Mouse (Mus musculus) A20 (cell line): ENCODE measurements at regions not wholly inside any gene's neighbourhood (a gene's known extent, or its start where the extent isn't known, plus 50 kb on each side); places are given as distances from the start of the nearest gene placed in this dataset.
A peak's percentile ranks its signal among the peaks of the same experiment; 100 is the strongest.
"Not testable (repeated sequence)": the region's sequence is repeated elsewhere in the genome, so short reads cannot be mapped to it uniquely, and the experiment has no call there.

ENCODE experiments used
- DNase-seq: peaks from one replicate; pipeline ENCODE4 v3.0.0-alpha.2; 2011; ENCODE audit warnings: low read depth, low spot score

DNA sequence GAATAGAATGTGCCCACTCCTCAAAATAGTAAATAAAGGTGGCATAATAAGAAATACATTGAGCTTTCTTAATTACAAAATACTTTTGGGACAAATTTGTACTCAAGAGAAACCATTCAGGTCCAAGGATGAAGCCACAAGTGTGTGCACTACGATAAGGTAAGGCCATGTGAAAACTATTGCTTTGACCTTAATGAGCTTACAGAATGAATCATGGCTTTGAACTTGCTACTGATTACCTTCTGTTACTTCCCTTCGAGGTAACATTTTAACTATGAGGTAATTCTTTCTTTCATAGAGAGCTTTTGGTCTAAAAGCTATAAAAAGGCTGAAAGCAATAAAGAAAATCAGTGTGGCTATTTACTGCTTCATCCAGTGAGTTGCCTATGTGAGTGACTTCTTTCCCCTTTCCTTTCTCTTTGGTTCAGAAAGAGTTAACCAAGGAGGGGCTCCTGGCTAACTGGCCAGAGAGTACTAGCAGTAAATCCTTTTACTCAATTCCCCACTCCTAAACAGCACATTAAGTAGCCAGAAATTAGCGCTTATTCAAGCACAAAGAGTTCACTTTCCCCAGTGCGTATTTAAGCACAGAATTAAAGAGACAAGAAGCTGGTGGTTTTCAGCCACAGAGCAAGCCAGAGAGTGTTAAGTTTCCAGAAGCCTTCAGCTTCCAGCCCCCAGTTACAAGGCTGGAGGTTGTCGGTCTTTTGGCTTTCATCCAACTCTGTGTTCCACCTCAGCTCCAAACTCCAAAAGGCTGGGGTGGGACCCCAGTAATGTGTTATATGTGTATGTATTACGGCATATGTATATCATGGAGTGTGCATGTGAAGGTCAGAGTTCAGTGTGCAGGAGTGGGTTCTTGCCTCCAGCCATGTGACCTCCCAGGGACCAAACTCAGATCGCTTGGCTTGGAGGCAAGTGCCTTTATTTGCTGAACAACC lies 194.3 kb upstream of the Gm10131 start:
- DNase-seq = no peak

DNA sequence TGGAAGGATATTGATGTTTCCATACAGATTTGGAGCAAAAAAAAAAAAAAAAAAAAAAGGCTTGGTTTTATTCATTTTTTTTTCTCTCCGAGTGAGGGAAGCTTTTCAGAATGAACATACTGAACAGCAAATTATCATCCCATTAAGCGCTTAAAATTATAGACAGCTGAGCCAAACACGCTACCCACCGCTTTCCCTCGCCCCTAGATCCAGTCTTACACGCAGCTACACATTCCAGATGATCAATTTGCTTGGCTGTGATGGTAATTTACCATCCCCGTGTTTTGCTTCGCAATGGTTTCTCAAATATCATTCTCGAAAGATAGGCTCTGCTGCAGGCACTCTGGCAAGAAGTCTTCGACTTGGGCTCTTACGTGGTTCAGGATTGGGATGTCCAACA lies 192.3 kb upstream of the Gm10131 start:
- DNase-seq = no peak

DNA sequence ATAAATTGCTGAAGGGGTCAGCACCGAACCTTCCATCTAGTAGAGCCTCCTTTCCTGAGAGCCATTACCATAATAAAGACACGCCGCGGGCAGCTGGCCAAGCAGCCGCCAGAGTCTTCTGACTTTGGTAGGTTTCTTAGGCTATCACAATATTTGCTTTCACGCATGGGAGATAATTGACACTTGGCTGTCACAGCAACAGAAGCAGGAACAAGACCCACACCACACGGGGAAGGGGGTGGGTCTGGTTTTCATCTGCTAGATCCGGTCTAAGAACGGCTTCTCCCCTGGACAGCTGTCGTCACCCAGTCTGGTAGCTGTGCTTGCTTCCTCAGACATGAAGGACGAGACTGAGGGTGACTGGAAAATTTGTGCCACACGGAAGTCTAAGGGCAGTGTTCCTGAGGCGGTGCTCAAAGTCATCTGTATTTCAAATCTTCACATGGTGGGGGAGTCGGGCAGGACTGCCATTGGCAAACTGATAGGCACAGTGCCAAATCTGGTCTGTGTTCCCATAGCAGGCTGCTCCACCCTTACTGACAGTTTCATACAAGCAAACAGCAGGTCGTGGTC lies 188.9 kb upstream of the Gm10131 start:
- no peak for DNase-seq

DNA sequence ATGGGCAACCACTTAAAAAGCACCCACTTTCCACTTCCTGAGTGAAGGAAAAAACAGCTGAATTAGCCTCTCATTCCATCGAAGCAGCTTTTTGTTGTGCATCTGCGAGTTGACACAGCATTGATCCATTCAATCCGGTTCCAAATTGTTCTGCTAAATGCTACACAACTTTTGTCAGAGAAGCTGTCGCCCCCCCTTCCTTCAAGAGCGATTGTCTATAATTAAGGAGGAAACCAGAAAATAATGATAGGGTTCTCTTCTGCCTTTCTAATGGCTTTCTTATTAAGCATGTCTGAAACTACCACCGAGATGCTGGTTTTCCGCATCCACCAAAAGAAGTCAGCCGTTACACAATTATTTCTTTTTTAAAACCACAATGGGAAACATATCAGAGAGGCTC lies 183.2 kb upstream of the Gm10131 start:
- DNase-seq = no peak

DNA sequence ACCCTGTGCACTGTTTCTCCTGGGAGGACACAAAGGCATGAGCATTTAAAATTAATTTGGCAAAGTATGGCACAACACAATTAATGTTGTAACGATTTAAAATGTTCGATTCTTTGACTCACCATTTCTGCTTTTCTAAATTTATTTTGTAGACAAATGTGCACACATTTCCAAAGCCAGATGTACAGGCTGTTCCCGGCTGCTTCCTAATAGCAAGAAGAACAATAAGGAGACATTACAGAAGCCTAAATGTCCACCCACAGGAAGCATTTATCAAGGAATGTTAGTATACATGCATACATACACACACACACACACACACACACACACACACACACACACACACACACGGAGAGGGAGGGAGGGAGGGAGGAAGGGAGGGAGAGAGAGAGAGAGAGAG lies 179.1 kb upstream of the Gm10131 start:
- DNase-seq = no peak

DNA sequence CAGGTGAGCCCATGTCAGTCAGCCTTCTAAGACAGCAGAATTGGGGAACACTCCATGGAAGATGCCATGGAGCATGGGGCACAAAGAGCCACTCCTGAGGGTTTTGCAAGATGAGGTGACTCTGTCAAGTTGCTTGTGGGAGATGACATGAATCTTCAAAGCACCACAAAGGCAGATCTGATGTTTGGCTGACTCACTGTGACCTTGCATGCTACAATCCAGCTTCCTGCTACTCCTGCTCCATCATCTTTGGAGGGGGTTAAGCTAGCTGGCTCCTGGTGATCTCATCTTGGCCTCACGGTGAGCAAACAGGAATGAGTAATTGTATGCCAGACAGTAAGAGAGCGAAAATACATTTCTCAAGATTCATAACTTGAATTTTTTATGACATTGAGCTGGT lies 176.3 kb upstream of the Gm10131 start:
- DNase-seq = no peak

DNA sequence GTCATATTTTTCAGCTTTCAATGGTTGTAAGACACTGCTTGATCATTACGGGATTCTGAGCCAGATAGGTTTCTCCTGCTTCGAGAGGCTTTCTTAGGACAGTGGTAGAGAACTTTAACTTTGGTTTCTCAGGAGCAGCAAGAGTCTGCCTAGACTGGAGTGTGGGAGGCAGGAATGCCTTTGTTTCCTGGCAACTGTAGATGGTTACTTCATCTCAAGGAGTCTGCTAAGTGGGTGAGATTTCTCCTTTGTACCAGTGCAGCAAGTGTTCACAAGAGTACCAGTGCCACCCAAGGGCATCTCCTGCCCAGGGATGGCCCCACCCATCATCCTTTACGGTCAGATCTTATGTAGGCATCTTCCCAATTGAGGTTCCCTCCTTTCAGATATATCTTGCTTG lies 173.0 kb upstream of the Gm10131 start:
- no peak for DNase-seq

DNA sequence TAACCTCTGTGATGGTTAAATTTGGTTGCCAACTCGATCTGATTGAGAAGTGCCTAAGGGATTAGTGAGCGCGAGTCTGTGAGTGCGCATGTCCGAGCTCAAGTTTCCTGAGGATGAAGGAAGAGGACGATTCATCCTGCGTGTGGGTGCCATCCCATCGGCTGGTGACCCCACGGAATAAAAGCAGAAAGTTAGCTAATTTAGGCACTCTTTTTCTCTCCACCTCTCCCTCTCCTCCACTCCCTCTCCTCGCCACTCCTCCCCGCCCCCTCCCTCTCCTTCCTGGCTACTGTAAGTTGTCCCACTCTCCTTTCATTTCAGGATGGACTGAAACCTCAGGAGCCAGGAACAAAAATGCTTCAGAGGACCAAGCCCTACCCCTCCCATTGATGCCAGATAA lies 168.9 kb upstream of the Gm10131 start:
- DNase-seq = no peak

DNA sequence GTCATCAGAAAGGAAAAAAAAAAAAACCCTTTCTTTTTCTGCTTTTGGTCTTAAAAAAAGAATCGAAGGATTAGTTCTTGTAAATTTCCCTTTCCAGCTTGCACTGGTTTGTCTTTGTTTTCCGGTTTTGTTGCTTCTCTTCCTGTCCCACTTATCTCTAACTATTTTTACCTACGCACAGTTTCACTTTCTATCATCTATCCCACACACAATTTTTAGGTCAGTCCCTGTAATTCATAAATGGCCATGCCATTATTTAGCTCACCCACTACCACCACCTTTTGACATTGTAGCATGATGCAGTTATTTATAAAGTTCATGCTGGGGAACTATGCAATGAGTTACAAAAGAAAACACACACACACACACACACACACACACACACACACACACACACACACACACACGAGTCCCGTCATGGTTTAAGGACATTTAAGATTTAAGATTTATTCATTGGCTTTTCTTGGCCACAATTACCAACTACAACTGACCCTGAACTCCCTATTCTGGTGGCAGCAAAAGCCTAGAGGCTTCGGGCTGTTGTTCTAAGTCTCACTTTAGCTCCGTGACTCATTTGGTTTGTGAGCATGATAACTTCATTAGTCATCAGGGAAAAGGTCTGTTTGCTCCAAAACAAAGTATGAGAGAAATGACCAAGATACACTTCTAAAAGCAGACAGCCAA lies 164.6 kb upstream of the Gm10131 start:
- DNase-seq = no peak

DNA sequence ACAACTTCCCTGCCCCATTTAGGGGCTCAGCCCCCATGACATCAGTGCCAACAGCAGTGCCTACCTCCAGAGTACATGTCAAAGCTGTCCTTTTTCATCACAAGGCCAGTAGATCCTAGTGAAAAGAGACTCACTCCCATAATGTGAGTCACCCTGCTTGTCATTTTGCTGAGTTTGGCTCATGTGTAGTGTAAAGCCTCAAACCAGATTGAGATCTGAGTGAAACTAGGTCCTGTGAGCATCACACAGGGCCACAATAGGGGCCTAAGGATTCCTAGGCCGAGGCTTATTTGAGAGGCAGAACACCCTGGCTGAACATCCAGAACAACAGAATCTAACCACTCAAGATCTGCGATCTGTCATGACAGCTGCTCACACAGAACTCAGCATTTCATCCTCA lies 163.3 kb upstream of the Gm10131 start:
- DNase-seq = not testable (repeated sequence)

DNA sequence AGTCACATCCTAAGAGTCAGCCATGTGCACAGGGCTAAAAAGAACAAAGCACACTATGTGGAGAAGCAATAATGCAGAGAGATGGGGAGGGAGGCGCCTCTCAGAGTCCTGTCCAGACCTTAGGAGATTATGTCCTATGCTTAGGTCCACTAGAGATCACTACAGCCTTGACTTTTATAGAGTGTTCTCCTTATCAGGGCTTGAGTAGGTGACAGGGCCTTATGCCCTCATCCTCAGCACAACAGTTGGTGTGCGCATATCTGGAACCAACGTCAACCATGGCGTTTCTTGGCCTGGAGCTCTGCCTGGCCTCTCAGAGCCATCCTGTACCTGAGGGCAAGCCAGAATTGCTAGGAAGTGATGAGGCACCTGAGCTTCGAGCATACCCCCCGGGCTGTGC lies 162.6 kb upstream of the Gm10131 start:
- no peak for DNase-seq

DNA sequence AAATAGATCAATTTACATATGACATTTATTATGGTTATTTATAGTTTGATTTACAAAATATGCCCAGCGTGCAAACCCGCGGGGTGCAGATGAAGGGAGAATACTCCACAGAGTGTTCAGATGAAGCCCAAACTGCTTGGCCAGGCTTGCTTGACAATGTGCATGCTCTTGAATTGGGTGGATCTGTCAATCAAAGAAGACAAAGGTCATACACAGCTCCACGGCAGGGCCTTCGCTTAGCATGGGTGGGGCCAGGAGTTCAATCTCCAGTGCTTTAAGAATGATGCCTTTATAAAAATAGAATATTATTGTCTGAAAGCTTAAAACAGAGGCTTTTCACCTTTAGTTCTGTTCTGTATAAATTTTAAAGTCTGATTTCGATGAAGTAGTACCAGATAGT lies 158.3 kb upstream of the Gm10131 start:
- DNase-seq = no peak

DNA sequence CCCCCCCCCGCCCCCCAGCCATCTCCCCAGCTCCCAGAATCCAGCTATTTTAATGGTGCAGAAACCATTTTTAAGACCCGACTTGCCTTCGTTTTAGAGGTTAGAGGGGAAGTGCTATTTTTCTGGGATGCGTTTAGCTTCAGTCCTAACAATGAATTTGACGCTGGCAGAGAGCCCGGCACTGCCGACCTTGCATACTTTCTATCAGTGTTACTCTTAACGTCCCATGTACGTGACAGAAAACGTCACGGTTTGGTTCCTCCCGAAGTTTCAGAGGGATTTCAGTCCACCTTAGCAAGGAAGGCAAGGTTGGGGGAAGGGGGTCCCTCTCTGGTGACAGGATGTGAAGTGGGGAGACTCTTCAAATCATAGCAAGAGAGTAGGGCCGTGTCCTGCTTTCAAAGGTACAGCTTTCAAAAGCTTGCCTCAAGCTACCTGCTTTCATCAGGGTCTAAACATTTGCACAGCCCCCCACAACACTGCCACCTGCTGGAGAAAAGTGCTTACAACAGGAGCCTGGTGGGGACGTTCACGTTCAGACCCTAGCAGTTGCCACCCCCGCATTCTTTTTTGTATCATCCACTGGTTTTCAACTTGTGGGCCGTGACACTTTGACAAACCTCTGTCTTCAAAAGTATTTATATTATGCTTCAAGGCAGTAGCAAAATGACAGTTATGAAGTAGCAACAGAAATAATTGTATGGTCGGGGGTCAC lies 157.4 kb upstream of the Gm10131 start:
- peak; percentile 7 for DNase-seq

DNA sequence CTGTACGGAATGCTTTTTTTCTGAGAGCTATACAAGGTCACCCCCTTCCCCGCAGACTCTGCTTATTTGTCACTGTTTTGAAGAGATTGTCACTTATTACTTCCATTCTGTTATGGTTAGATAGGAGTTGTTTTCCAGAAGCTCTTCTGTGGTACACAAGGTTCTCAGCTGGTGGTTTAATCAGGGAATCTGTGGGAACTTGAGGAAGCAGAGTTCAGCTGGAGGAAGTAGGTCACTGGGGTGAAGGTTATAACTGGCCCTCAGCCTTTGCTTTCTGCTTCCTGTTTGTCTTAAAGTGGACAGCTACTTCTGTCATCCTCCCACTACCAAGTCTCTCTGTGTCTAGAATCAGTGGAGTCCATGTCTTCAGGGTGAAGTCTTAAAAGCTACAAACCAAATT lies 143.4 kb upstream of the Gm10131 start:
- no peak for DNase-seq

DNA sequence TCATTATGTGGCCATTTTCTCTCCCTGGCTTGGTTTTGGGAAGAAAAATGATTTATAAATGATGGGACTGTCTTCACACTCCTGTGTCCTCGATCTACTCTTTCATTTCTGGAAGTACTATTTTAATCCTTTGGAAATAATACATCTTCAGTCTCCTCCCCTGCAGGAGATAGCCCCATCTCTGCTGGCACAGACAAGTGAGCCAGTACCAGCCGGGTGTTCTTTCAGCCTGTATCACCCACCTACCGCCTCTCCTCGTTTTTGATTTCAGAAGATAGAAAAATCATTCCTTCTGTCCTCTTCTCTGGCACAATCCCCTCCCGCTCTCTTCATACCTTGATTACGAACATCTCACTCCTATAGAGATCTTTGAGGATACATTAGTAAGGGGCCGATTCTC lies 140.4 kb upstream of the Gm10131 start:
- no peak for DNase-seq

DNA sequence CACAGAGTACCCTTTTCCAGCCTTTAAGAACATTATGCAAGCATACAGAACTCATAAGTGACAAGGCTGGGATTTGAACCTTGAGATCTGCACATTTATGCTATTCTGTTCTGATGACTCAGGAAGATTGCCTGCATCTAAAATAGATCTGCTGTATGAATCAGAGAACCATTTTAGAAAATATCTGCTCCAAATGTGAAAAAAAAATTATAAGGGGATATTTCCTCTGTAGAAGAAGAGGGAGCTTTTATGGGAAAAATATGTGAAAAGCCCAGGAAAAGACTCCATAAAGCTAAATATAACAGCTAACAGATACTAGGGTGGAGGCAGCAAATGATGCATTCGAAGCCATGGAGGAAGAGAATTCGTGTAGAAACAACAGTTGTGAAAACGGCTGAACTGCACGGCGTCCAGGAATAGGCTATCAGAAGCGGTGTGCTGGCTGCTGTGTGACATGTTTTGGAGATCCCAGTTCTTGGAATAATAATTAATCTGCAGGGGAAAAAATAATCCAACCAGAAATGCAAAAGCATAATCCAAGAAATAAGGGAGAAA lies 127.9 kb upstream of the Gm10131 start:
- no peak for DNase-seq

DNA sequence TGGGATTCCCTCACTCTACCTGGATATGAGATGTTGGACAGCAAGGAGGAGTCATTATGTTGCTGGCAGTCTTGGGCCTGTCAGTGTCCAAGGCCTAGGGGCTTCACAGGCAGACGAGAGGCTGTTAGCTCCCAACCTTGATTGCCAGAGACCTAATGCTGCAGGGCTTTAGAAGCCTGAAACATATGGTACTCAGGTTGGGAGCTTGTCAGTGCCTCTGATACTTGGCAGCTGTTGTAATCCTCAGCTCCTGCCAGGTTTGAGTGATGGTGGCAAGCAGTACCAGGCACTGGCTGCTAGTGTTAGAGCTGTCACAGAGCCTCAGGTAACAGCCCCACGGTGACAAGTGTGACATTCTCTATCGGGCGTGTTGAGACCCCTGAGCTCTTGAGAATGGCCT lies 122.2 kb upstream of the Gm10131 start:
- DNase-seq = no peak

DNA sequence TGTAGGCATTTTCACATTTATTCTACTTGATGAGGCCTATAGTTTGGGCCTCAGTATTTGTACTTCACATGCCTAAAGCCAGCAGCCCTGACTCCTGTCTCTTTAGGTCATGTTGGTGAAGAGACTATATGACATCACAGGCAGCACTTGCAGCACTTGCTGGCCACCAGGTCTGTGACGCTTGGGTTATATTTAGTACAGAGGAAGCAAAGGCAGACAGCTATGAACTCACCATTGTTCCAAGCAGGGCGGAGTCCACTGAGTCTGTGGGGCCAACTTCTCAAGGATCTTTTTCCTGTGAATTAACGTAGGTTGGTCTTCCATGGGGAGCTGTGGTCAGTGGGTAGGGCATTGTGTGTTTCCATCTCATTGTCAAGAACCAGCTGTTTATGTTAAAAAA lies 117.9 kb upstream of the Gm10131 start:
- DNase-seq = no peak

DNA sequence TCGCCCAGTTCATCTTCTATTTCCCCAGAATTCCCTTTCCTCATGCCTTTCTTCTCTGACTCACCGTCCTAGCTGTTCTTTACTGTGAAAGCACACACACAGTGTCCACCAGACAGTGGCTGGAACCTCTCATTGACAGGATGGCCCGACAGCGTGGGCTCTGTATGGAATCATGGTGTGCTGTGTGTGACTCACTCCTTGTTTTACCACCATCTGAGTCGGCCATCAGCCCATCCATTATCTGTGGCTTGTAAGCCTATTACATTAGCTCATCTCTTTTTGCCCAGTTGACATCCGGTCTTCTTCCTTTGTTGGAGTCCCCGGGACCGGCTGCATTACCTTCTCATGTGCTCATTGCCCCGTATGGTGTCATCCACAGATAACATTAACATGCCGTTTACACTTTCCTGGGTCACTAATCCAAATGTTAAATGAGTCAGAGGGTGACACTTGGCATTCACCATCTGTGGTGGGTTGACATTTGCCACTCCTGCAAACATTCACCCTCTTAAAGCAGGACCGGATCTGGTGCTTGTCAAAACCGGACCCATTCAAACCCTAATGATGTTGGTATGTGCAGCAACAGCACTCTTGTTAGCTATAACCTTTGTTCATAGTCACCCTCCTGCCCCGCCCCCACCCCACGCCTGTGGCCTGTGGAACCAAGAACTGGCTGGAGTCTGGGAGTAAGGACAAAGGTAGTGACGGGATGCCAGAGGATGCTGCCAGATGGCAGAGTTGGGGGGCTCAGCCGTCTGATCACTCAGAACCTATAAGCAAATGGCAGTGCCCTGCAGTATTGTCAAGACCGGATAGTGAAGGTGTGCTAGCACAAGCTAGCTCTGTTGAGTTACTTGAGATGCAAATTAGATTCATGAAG lies 113.7 kb upstream of the Gm10131 start:
- no peak for DNase-seq

DNA sequence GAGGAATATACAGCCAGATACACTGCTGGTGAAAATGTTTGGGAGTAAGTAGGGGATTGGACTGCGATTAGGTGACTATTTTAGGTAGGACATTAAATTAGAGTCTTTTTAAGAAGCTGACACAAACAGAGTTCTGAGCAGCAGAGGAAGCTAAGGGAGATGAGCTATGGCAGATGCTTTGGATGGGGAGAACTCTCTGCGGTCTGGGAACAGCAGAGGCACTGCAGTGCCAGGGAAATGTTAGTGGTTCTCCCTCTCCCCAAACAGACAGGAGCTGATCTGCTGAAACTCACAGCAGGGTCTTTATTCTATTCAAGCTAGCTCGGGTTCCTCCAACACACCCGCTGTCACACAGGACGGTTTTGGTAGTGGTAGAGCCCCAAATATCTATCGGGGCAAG lies 110.7 kb upstream of the Gm10131 start:
- DNase-seq = no peak
